Mouse (Mus musculus) right cerebral cortex, adult 2 months (tissue): ENCODE data around the gene Zbtb32.

Experiments used
- DNase-seq, 2 experiments: peaks; one replicate each; pipeline ENCODE4 v3.0.0; 2021 to 2022; ENCODE audit warnings: low spot score in 2 of 2

Zbtb32 gene

DNA sequence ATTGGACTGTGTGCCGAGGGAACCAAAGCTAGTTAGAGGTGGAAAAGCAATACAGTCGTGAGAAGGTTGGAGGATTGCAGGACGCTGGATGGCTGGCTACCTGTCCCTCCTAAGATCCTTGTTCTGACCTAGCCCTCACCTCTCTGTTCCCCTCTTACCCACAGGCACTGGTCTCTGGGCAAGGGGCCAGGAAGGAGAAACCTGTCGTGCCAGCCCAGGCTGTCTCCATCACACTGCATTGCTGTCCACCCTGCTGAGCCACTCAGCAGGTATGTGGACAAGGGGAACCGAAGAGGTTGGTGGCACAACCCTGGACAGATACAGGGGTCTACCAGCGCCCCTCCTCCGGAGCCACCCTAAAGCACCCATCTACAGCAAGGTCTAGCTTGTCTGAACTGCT lies 1.9 kb upstream of the Zbtb32 start:
- no peak for DNase-seq

DNA sequence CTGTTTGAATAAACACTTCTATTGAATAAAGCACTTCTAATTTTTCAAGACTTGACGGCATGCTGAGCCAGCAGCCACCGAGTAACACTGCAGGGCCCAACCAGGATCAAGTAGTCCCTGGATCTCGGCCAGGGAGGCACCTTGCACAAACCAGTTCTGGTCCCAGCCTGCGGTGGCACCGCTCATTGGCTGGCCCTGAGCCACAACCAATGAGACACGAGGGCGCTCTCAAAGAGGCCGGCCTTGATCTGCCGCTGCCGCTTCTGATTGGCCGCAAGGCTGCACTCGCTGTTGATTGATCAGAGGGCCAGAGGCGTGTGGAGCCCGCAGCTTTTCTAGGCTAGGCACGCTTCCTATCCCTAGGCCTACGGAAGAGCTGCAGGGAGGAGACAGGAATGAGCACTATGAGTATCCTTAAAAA lies 1.2 kb upstream of the Zbtb32 start:
- peak; percentile 90 to 92 for DNase-seq

DNA sequence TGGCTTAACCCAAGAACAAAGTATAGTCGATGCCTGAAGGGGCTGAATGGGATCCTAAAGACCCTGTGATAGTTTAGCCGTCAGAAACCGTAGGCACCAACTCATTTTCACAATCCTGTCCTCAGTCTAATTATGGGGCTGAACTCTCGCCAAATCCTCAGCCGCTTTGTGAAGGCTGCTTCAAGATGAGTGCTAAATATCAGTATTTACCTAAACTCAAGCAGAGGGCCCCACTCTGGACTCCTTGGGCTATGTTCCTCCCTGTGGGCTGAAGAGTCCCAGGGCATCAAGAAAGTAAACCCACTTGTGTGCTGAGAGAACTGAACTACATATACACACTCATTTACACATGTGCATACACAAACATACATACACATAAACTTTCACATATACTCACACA lies 1.9 kb downstream of the Zbtb32 start:
- DNase-seq: no peak

DNA sequence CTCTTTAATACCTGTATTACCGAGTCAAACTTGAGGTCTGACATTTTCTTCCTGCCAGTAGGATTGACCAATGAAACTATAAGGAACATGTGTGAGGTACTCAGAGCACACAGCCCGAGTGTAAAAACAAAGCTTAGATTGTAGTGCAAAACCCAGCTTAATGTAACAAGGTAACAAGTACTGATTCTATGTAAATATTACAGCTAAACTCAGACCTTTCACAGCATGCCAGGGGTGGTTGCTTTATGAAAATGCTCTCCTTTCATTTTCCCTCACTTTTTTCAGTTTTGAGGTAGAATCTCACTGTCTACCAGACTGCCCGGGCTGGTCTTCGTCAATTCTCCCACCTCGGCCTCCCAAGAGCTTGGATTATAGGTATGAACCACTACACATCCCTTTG lies 2.6 kb downstream of the Zbtb32 start:
- no peak for DNase-seq

DNA sequence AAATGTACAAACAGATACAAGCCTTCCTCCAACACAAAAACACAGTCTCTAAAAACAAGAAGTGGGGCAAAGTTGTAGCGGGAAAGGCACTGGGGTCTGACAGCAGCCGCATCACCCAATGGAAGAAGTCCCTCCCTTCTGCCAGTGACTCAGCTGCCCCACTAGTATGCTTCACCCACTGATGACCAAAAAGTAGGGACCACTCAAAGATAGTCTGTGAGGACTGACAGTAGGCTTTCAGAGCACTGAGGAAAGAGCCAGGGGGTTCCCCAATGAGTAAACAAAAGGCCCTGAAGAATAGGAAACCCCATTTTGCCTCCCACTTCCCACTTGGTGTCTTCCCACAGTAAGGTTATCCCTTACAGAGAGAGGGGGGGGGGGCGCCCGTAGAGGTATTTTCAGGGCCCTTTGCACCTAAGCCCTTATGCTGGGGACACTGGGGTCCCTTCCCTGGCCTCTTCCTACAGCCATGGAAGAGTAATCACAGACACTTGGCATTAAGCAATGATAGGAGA lies 4.1 kb downstream of the Zbtb32 start:
- DNase-seq: no peak

DNA sequence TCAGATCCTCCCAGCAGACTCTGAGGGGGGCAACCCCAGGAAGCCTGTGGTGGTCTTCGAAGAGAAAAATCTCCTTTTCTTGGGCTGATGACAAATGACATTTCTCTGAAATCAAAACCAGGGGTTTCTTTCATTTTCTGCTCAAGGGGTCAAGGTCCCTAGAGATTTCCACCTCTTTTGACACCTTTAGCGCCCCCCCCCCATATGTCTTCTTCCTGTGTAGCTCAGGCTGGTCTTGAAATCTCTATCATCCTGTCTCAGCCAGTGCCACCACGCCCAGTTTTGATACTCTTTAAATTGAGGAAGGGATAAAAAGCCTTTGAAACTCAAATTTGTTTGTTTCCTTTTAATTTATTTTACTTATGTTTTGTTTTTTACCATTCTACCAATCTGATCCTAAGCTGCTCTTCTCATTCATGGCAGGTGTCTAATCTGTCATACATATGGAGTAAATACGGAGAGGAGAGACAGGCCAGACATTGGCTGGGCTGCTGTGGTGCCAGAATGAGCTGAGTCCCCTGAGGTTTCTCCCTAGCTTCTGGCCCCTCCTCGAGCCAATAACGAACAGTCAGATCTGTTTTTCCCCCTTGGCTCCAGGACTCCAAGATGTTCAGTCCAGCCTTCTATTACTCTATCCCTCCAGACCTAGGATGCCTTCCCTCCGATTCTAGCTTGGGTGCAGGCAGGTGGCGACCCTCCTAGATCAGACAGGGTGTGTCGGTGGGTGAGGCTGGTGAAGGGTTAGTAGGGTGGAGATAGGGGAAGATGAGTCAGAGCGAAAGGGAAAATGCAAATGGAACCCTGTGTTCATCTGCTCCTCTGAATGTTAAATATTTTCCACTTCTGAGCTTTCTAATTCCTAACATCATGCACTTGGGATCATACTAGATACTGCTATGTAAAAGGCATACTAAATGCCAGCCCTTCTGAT lies 4.9 kb downstream of the Zbtb32 start:
- no peak for DNase-seq

DNA sequence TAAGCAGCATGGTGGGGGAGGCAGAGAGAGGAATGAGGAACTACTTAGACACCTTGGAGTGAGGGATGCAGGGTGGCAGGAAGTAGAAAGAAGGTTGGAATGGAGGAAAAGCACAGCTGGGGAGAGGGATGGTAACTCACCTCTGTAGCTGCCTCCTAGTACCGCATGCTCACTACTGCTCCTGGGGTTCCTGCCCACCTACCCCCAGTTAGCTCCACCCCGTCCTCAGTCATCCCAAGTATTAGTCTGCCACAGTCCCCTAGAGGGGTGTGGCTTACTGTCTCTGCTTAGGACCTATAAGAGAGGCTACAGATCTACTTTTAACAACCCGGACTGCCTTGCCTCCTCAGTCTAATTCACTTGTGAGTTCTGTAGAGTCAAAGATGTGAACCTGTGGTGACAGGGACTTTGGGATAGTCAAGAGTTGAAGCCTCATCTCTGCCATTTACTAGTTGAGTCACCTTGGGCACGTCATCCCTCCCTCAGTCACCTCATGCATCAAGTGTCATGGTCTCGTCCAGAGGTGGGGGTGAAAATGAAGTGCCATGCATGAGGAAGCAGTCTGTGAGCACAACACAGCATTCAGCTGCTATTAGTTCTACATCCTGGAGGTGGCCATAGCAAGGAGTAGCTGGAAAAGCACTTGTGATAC lies 5.8 kb downstream of the Zbtb32 start:
- DNase-seq: no peak

DNA sequence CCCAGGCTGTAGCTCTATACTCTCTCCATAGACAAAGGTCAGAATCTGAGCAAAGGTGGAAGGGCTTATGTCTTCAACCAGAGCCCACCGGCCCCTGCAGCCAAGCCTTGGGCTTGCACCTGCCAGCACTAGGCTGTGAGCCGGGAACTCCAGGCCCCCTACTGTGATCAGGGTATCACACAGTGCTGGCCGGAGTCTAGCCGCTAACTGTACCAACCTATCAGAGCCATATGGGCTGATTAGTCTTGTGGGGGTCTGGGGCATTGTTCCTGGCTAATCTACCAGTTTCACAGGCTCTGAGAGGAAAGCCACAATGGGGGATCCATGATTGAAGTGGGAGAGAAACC lies 7.1 kb downstream of the Zbtb32 start:
- DNase-seq: no peak

DNA sequence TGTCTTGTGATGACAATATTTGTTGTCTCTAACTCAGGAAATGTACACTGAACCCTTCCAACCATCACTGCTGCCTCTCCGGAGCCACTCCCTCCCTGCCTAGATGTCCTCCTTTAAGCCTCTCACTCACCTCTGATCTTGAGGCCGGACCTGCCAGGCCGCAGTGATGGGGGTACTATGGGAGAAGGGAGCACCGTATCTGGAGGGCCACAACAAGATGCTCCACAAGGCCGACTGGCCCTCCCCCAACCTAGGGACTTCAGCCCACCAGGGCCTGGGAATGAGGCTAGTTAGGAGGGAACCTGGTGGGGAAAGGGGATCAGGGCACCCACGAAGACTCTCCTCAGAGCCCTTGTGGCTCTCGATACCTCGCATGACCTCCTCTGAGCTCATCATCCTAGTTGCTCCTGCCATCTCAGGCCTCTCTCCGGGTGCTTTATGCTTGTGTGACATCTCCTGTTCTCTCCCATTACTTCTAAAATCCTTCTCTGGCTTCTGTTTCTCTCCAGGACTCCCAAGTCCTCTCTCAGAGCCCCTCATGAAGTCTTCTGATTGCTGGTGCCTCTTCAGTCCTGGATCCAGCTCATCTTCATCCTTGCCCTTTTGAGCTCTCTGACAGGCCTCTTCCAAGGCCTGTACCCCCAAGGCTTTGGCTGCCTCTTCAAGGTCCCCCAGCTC lies 7.6 kb downstream of the Zbtb32 start:
- DNase-seq: no peak

DNA sequence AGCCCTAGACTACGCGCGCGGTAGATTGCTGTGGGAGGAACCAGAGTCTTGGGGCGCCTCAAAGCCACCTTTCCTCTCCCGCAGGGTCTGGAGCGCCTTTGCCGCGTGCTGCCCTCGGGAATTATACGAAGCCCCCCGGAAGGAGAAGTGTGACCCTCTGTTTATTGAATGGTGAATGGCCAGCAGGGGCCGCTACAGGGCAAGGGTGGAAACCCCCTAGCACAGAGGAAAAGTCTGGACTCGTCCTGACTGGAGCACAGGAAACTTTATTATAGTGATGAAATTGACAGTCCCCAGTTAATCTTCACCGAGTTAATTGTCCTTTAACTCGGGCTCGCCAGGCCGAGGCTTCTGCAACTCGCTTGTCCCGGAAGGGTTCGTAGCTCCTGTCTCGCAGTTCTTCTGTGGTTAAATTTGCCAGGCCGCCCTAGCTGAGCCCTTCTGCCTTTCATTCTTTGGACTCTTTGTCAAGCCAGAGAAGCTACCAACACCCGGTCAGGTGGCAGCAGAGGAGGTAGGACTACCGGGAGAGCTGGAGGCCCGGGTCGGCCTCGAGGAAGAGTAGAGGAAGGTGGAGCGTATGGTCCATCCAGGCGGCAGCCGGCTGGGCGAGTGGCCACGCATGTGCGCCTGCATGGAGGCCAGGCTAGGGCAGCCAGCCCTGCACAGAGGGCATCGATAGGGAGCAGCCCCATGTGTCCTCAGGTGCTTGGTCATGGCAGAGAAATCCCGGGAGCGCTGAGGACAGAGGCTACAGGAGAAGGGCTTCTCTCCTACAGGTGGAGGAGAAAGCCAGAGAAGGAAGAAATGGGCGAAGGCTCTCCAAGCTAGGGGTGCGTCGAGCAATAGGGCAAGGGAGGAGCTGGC lies 9.0 kb downstream of the Zbtb32 start:
- DNase-seq: peak; percentile 75 to 83

DNA sequence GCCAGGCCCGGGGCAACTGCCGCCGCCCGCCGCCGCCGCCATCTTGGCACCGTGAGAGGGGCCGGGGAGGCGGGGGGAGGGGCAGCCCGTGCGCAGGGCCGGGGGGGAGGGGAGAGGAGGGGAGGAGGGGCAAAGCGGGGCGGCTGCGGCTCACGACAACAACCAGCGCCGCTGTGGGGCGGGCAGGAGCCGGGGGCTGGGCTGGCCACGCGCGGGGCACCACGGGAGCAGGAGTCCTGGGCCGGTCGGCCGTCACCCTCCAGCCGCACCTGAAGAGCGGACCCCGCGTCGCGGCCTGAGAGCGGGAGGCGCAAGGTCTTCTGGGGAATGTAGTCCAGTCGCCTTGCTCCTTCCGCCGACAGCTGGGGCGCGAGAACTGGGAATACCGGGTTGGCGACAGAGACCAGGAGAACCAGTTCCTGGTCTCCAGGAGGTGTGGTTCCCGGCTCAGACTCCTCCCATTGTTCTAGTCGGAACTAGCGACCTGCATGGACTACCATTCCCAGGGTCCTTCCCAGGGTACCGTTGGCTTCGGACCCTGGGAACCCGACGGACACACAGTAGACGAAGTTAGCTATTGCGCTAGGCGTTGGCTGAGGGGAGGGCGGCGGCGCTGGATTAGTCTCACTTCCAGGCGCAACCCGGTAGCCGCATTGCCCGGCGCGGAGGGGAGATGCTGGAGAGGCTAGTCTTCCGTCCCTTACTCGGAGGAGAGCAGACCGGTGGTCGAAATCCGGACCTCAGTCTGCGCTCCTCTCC lies 9.9 kb downstream of the Zbtb32 start, which contains the start of gene Kmt2b:
Gene Kmt2b, minus strand, starts transcription at position 51 of the 759 bp plus-strand sequence.
- peak; percentile 94 to 95 for DNase-seq

DNA sequence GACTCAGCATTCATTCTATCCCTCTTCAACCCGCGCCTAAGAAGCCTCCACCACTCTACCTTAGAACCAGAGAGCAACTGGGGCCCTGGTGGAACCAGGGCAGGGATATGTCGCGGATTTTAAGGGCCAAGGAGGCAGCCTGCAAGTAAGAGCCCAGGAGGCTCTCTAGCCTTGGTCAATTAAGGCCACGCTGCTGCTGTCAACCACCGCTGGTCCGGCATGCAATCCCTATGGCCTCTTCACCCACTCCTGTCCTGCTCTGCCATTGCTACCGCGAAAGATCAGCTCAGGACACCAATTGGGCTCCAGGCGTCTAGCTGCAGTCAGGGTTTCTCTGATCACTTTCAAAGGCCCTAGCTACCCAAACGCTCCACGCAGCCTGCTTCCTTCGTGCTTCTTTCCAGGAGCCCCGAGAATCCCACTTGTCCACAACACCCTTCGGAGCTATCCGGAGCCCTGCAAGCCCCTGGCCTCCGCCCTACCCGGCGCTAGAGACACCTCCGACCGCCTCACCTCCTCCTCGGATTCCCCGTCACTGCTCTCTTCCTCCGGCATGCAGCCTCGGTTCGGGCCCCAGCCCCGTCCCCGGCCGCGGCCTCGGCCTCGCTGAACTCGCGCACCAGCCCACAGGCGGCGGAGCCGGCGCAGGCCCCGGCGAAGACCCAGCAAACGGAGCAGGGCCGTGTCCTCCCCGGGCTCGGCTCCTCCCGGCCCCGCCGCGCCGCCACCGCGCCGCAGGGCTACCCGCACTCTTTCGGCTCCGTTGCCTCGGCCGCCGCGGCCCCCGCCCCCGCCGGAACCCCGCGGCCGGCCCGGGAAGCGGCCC lies 10.7 kb downstream of the Zbtb32 start:
- DNase-seq: peak; percentile 38 to 50

DNA sequence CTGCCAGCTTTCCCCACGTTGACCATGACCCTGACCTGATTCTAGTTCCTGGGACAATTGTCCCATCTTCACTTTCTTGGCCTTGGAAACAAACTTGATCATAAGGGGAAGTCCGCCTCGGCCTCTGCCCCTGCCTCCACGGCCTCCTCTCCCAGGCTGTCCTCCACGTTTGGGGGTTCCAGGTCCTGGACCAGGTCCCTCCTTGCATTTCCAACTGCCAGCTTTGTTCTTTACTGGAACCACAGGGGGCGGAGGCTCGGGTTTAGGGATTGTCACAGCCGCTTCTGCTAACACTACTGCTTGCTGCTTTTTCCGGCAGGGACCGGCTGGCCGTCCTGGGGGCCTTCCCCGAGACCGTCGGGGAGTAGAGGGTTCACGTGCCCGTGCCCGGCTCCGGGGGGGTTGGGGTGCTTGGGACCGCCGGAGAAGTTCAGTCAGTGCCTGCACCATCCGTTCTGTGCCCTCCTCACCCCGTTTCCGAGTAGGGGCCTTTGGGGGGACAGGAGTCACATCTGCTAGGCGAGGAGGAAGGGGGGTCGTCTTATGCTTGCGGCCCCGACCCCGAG lies 12.2 kb downstream of the Zbtb32 start:
- no peak for DNase-seq

DNA sequence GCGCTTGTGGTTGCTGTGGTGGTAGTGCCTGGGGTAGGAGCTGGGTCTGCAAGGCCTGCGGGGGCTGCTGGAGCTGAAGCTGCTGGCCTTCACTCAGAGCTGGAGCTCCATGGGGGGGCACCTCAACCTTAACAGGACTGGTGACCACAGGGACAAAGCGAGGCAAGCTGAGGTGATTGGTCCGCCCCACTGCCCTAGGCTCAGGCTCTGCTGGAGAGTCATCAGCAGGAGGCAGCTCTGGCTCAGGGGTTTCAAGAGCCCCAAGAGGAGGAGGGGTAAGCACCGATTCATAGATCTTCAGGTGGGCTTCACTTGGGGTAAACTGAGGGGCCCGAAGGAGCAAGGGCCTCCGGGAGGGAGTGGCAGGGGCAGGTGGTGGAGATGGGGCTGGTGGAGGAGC lies 13.5 kb downstream of the Zbtb32 start:
- no peak for DNase-seq

DNA sequence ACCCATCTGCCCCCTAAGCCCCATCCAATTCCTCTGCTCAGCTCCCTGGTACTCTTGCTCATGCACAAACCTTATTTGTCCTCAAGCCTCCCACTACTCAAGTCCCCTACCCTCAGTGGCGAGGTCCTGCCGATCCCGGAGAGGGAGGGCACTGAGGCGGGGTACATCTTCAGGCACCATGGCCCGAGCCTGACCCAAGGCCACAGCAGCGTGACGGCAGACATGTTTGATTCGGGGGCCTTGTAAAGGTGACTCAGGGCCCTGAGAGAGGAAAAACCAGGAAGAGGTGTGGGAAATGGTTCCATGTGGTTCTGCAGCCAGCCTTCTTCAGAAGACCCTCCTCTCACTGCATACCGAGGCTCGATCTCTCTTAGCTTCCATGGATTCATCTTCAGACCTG lies 14.4 kb downstream of the Zbtb32 start:
- DNase-seq: no peak

DNA sequence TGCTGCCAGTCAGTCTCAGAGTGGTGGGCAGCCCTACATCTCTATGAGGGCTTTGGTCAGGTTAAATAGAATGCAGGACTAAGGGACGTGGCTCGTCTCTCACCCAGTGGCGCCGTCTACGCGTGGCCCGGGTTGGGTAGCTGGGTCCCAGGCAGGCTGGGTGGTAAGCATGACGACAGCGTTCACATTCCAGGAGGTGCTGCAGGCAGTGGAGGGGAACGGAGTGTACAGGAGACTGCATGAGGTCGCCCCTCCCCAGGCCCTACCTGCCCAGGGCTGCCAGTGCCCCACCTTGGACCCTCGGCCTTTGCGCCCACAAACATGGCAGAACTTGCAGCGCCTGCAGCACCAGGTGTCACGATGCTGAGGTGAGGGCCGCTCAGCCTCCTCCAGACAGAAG lies 17.2 kb downstream of the Zbtb32 start:
- no peak for DNase-seq

DNA sequence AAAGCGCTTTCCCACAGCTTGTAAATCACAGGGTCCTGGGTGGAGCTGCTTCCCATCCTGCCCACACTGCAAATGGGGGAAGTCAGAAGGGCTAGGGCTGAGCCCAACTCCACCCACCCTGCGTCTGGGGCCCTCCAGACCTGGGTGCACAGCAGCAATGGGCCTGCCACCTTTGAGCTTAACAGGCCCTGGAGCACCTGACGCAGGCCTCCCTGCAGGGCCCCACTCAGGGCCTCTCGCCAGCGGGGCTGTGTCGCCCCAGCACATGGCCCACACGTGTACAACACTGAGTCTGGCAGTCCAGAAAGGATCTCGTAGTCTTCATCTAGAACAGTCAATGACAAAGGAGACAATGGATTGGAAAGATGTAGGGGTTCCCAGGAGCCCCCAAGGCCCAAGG lies 18.8 kb downstream of the Zbtb32 start:
- DNase-seq: no peak

DNA sequence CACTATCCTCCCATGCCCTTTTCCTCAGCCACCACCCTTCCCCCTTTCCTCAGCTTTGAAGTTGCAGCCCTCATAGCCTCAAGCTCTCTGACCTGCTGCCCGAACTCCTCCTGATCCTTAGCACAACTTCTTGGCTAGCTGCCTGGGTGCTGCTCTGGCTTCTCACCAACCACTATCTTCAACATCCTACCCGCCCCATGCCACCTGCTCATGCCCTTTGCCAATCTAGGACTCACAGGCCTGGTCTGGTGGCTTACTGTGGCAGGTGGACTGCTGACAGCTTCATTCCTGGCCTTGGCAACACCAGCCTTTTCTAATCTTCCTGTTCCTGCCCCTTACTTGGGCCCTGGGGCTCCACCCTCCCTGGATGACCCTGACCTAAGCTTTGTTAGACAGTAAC lies 25.7 kb downstream of the Zbtb32 start:
- no peak for DNase-seq

DNA sequence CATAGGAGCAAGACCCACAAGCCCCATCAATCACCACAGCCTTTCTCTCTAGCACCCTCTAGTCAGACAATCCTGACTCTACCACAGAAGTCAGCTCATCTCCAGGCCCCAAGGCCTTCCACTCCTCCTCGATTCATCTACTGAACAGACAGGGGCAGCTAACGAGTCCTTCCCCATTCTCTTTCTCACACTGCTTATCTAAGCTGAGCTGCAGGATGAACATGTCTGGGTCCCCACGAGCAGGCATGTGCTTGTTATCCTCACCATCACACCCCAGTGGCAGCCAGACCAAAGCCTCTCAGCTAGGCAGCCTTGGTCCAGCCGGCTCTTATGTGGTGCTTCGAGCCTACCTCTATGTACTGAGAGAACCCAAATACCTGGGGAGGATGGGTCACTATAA lies 26.3 kb downstream of the Zbtb32 start:
- no peak for DNase-seq

DNA sequence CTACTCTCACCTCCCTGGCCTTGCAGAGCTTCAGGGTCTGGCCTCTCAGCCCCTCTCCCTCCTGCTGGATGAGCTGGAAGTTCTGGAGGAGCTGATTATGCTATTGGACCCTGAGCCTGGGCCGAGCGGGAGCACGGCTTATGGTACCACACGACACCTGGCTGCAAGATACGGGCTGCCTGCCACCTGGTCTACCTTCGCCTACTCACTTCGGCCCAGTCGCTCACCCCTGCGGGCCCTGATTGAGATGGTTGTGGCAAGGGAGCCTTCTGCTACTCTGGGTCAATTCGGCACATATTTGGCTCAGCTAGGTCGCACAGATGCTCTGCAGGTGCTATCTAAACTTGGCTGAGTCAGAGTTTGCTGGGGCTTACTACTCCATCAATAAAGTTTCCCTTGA lies 31.2 kb downstream of the Zbtb32 start:
- no peak for DNase-seq
